Mouse (Mus musculus): ENCODE data around the gene Il17d. TPM values are rescaled to one million over a fixed set of nuclear protein-coding genes. Genes with fewer than 3 reads are reported as not detected.

Gene Il17d
- total RNA-seq, 2 experiments from 2014 or later = 12.1 to 12.8 TPM

DNA sequence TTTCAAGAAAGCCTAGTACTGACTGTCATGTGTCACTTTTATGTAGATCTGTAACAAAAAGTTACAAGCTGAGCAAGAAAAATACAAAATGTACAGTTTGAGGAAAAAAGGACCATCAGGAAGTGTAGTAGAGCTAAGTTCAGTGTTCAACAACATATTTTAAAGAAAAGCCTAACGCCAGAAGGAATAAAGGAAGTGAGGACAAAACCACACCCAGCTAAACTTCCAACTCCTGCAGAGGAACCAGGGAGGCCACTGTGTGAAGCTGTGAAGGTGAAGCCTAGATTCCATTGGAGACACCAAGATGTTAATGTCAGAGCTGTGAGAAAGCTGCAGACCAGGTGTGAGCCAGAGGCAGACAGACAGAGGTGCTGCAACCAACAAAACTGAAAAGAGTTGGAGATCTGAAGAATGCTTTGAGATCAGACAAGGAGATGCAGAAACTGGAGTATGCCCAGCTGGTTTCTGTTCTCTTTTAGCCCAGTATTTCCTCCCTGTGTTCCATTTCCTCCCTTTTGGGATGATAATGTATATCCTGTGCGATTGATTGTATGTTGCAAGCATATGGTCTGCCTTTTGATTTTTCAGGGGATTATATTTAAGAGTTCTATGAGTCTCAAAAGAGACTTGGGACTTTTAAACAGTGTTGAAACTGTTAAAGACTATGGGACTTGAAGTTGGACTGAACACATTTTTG is 51.9 kb downstream of the Il17d start:
- no peak for DNase-seq (ENCODE audit: extremely low spot score in 1 of 2, low spot score in 1 of 2)

DNA sequence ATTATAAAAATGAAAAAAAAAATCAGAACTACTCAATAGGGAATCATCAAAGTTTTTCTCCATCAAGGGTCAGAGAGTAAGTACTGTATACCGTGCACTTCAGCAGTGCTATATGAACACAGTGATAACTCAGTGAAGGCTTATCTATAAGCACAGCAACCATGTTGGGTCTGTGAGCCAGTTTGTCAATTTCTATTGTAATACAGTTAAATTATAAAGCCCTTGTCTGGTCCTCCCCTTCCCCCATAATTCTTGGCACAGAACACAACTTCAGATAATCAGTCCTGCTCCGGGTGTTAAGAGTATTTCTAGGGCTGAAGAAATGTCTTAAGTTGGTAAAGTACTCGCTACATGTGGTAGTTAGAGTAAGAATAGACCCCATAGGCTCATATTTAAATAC is 67.3 kb downstream of the Il17d start:
- no peak for DNase-seq (ENCODE audit: extremely low spot score in 1 of 2, low spot score in 1 of 2)

Other genes with a start within 250 kb of the Il17d start
- 10 to 100 TPM; 18.1 to 21.4 TPM for gene Cryl1, start 126.2 kb upstream of the Il17d start, total RNA-seq (2021)
- 10 to 100 TPM; 12.9 to 13.9 TPM for gene Ift88, start 100.7 kb upstream of the Il17d start, total RNA-seq (2021)
- 10 to 100 TPM; 37.7 to 42.4 TPM for gene Eef1akmt1, start 46.8 kb downstream of the Il17d start, total RNA-seq (2021)
- gene Xpo4, start 140.7 kb downstream of the Il17d start, total RNA-seq (2021) = 10 to 100 TPM; 11.8 to 15.4 TPM
- 1 to 10 TPM in 1 of 2 experiments, under 1 TPM in 1; 0.92 to 4.6 TPM for gene Gm49361, start 221.3 kb downstream of the Il17d start, total RNA-seq (2021)
- 10 to 100 TPM; 36.8 to 43.0 TPM for gene Lats2, start 233.6 kb downstream of the Il17d start, total RNA-seq (2021)